Mouse (Mus musculus) small intestine, adult 2 months (tissue): ENCODE measurements around the gene Cldn3.

ENCODE experiments used
- CTCF ChIP-seq: fragments of 200-500 bp; IDR thresholded peaks from 2 replicates; pipeline ENCODE4 v1.5.1; 2012; ENCODE audit warnings: low read depth, mild to moderate bottlenecking, control low read depth, inconsistent platforms, low read length, moderate library complexity, mixed read lengths; ENCODE audit not compliant: insufficient replicate concordance, insufficient read length; ENCODE audit errors: extremely low read depth
- POLR2A ChIP-seq: fragments of 200-500 bp; IDR thresholded peaks from 2 replicates; pipeline ENCODE4 v1.6.1; 2012; ENCODE audit warnings: low read depth, mild to moderate bottlenecking, control low read depth, inconsistent platforms, low read length, moderate library complexity

GRCm38 (mm10) chr5:134955491-134955890, 30.5 kb upstream of the Cldn3 start:
- TF ChIP-seq CTCF: no peak
- no peak for TF ChIP-seq POLR2A
